Mouse (Mus musculus): ENCODE measurements around the gene Troap. TPM values are rescaled to one million over a fixed set of nuclear protein-coding genes. Genes with fewer than 3 reads are reported as not detected.

Troap gene
- 6.3 and 6.9 TPM in 2 replicates for total RNA-seq (2021)
- long read RNA-seq, experiment 1, partial matches to known transcripts, result 2 of 5 reads
- long read RNA-seq, experiment 1, other reads (novel, unspliced or antisense), result 0 of 5 reads
- long read RNA-seq, experiment 2, partial matches to known transcripts, result 1 of 2 reads
- long read RNA-seq, experiment 2, other reads (novel, unspliced or antisense), result 0 of 2 reads

GRCm38 (mm10) chr15:99074019-99074599 lies at the start of gene Troap:
TSS of gene Troap (plus strand) at chr15:99074575.
- no peak for DNase-seq

- DNase-seq, result peak; percentile 89
Measured at GRCm38 (mm10) chr15:99024668-99025314, 49.6 kb upstream of the Troap start.

GRCm38 (mm10) chr15:99025414-99025813 lies 49.0 kb upstream of the Troap start:
- DNase-seq, result no peak

- DNase-seq, result peak; percentile 52
Measured at GRCm38 (mm10) chr15:99026259-99026658, 48.1 kb upstream of the Troap start.

GRCm38 (mm10) chr15:99027116-99027515 lies 47.3 kb upstream of the Troap start:
- no peak for DNase-seq

- no peak for DNase-seq
Measured at GRCm38 (mm10) chr15:99028874-99029458, 45.4 kb upstream of the Troap start.

- peak; percentile 98 for DNase-seq
Measured at GRCm38 (mm10) chr15:99029619-99030584, 44.5 kb upstream of the Troap start, which contains the start of gene Tuba1c. TSS of gene Tuba1c (plus strand) at chr15:99029891.

- peak; percentile 84 for DNase-seq
Measured at GRCm38 (mm10) chr15:99030585-99031387, 43.6 kb upstream of the Troap start.

- no peak for DNase-seq
Measured at GRCm38 (mm10) chr15:99031388-99031675, 43.0 kb upstream of the Troap start.

- no peak for DNase-seq
Measured at GRCm38 (mm10) chr15:99032041-99032725, 42.2 kb upstream of the Troap start.

GRCm38 (mm10) chr15:99032726-99033250 lies 41.6 kb upstream of the Troap start:
- DNase-seq, result peak; percentile 60

- peak; percentile 71 for DNase-seq
Measured at GRCm38 (mm10) chr15:99033498-99034270, 40.7 kb upstream of the Troap start.

- no peak for DNase-seq
Measured at GRCm38 (mm10) chr15:99035431-99035830, 38.9 kb upstream of the Troap start.

- DNase-seq, result no peak
Measured at GRCm38 (mm10) chr15:99036249-99036905, 38.0 kb upstream of the Troap start.

- DNase-seq, result no peak
Measured at GRCm38 (mm10) chr15:99038025-99038424, 36.4 kb upstream of the Troap start.

- no peak for DNase-seq
Measured at GRCm38 (mm10) chr15:99038797-99039196, 35.6 kb upstream of the Troap start.

GRCm38 (mm10) chr15:99039306-99039705 lies 35.1 kb upstream of the Troap start:
- no peak for DNase-seq

GRCm38 (mm10) chr15:99039996-99040919 lies 34.1 kb upstream of the Troap start:
- DNase-seq, result no peak
